Mouse (Mus musculus) ES-Bruce4 (cell line): Measurements from ENCODE around the gene Wnt10b. TPM values are rescaled to one million over a fixed set of nuclear protein-coding genes. Genes with fewer than 3 reads are reported as not detected.
A peak's percentile ranks its signal among the peaks of the same experiment; 100 is the strongest.

Experiments used
- H3K27ac ChIP-seq: 2 replicates; pipeline ENCODE4 v1.5.1; 2012; ENCODE audit warnings: low read length, inconsistent platforms; ENCODE audit not compliant: insufficient read depth
- H3K27me3 ChIP-seq: 2 replicates; pipeline ENCODE4 v1.6.1; 2012; ENCODE audit warnings: mild to moderate bottlenecking, low read length, inconsistent platforms; ENCODE audit not compliant: control insufficient read depth, poor library complexity, insufficient read depth, severe bottlenecking
- H3K36me3 ChIP-seq: 2 replicates; pipeline ENCODE4 v1.6.1; 2012; ENCODE audit warnings: inconsistent platforms, mild to moderate bottlenecking, low read length, moderate library complexity; ENCODE audit not compliant: control insufficient read depth, poor library complexity, insufficient read depth, severe bottlenecking
- H3K4me1 ChIP-seq: one replicate; pipeline ENCODE4 v1.8.1; 2011; ENCODE audit warnings: low read length; ENCODE audit not compliant: control insufficient read depth, insufficient read depth
- H3K4me3 ChIP-seq: 2 replicates; pipeline ENCODE4 v1.5.1; 2011; ENCODE audit warnings: low read depth, mild to moderate bottlenecking, low read length
- H3K9ac ChIP-seq: 2 replicates; pipeline ENCODE4 v1.6.1; 2012; ENCODE audit warnings: low read depth, mild to moderate bottlenecking, inconsistent platforms; ENCODE audit not compliant: poor library complexity, severe bottlenecking
- H3K9me3 ChIP-seq: replicated peaks from 2 replicates; pipeline ENCODE4 v1.6.1; 2012; ENCODE audit warnings: mild to moderate bottlenecking, low read length, inconsistent platforms; ENCODE audit not compliant: control insufficient read depth, poor library complexity, insufficient read depth, severe bottlenecking
- CTCF ChIP-seq: IDR thresholded peaks from one replicate; pipeline ENCODE4 v1.8.1; 2011; ENCODE audit warnings: low read depth, low read length
- EP300 ChIP-seq: IDR thresholded peaks from 2 replicates; pipeline ENCODE4 v1.6.1; 2011; ENCODE audit warnings: low read depth, low read length; ENCODE audit not compliant: insufficient read depth
- POLR2A ChIP-seq: IDR thresholded peaks from one replicate; pipeline ENCODE4 v1.8.1; 2011; ENCODE audit warnings: low read length; ENCODE audit not compliant: insufficient read depth
- polyA plus RNA-seq: library from polyadenylated mRNA; stranded (reverse); fragments of >200 nt; gene quantifications from 2 replicates; pipeline ENCODE4 v1.2.4, GENCODE M21; 2011; ENCODE audit warnings: low read depth; ENCODE audit not compliant: missing spikeins, insufficient read depth, insufficient read length

Gene Wnt10b
- polyA plus RNA-seq = 1.7 and 1.8 TPM in 2 replicates

DNA sequence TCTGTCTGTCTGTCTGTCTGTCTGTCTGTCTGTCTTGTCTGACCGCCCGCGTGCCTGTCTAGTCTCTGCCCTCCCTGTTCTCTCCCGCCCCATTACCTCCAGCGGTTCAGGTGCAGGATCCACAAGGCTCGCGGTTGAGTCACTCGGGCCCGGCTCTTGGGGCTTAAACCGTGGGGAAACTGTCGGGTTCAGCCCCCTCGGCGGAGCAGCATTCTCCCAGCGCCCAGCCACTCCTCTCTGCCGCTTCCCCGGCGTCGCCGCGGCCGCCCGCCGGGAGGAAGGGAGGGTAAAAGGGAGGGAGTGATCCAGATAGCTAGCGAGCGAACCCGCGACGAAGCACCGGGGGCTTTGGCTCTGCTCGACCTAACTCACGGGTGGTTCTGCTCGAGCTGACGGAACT is at the start of gene Wnt10b:
Gene Wnt10b (minus strand): TSS at position 389 of the 400 bp plus-strand sequence.
- peak within 1 kb of the TSS; percentile 22 for H3K4me3 ChIP-seq
- no peaks in the 10 kb centered on the region for H3K4me1 ChIP-seq
- no peaks in the 10 kb centered on the region for H3K9me3 ChIP-seq
- peaks cover 30% of the 10 kb centered on the region for H3K27me3 ChIP-seq
- no peak within 1 kb of the TSS for H3K9ac ChIP-seq
- no peak within 1 kb of the TSS for H3K27ac ChIP-seq
- no peaks in the 10 kb centered on the region for H3K36me3 ChIP-seq
- TF ChIP-seq EP300 (no peak), CTCF (no peak)

DNA sequence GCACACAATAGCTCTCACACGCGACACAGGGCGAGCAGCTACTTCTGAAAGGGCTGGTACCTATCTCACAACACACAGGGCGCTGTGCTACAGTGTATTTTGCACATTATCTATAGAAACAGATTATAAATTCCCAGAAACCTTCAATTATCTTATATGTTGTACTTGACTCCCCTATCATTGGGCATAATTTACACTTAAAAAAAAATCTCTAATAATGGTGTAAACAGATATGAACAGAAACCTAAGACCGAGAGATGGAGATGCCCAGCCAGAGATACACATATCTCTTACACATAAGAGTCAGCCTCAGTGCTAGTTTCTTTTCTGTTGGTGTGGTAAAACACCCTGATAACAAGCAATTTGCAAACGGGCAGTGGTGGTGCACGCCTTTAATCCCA is 49.7 kb upstream of the Wnt10b start:
- Histone ChIP-seq H3K36me3 (no peaks in the 10 kb centered on the region), H3K27me3 (no peaks in the 10 kb centered on the region), H3K4me3 (no peak overlapping the region), H3K27ac (no peak overlapping the region), H3K9me3 (no peaks in the 10 kb centered on the region), H3K4me1 (no peaks in the 10 kb centered on the region), H3K9ac (no peak overlapping the region)
- no peak for TF ChIP-seq EP300
- TF ChIP-seq POLR2A = no peak
- no peak for TF ChIP-seq CTCF

DNA sequence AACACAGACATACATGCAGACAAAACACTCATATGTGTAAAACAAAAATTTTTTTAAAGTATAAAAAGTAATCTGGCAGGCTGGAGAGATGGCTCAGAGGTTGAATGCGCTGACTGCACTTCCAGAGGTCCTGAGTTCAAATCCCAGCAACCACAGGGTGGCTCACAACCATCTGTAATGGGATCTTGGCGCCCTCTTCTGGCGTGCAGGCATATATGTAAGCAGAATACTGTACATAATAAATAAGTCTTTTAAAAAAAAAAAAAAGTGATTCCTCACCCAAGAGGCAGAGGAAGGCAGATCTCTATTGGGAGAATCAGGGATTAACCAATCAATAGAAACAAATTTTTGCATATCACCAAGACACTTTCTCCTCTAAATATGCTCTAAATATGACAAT is 45.5 kb upstream of the Wnt10b start:
- Histone ChIP-seq H3K4me3 (no peak overlapping the region), H3K9ac (no peak overlapping the region), H3K27me3 (no peaks in the 10 kb centered on the region), H3K36me3 (no peaks in the 10 kb centered on the region), H3K27ac (no peak overlapping the region), H3K9me3 (no peaks in the 10 kb centered on the region), H3K4me1 (no peaks in the 10 kb centered on the region)
- TF ChIP-seq CTCF (peak; percentile 53), POLR2A (no peak)

DNA sequence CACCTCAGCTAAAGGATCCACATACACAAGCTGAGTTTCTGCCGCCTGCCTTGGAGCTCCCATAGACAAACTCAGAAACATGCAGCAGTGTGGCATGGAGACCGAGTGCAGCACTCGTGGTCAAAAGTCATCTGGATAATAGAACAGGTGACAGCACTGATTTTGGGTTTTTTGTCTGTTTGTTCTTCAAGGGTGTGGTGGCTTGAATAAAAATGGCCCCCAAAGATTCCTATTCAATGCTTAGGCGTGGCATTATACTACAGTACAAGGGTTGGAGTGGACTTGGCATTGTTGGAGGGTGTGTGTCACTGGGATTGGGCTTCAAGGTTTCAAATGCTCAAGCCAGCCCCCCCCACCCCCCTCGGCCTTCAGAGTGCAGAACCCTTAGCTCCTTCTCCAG is 44.2 kb upstream of the Wnt10b start:
- H3K36me3 ChIP-seq = no peaks in the 10 kb centered on the region

DNA sequence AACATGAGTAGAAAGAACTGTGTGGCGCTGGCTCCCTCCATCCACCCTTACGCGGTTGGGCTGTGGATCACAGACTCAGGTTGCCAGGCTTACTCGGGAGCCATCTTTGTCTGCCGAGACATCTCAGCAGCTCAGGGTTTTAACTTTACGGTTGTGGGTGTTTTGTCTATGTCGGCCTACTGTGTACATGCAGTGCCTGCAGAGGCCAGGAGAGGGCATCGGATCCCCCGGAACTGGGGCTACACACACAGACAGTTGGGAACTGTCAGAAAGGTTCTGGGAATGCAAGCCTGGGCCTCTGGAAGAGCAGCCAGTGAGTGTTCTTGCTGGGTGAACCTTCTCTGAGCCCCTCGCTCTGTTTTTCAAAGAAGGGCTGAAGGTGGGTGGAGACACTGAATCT is 43.5 kb upstream of the Wnt10b start:
- no peak overlapping the region for H3K9ac ChIP-seq
- H3K27me3 ChIP-seq = no peaks in the 10 kb centered on the region
- H3K4me1 ChIP-seq = no peaks in the 10 kb centered on the region
- H3K9me3 ChIP-seq = no peaks in the 10 kb centered on the region
- H3K27ac ChIP-seq = no peak overlapping the region
- H3K36me3 ChIP-seq = no peaks in the 10 kb centered on the region
- TF ChIP-seq EP300 (no peak), POLR2A (no peak), CTCF (peak; percentile 79)
- H3K4me3 ChIP-seq = 0 out of 2 replicates have a peak overlapping the region, but pooled peaks have one; percentile 8

More for the DNA sequence above, 44.2 kb upstream of the Wnt10b start:
- H3K27me3 ChIP-seq = no peaks in the 10 kb centered on the region
- H3K9me3 ChIP-seq = no peaks in the 10 kb centered on the region
- no peak overlapping the region for H3K27ac ChIP-seq
- H3K9ac ChIP-seq = no peak overlapping the region
- no peak overlapping the region for H3K4me3 ChIP-seq
- TF ChIP-seq POLR2A (no peak), CTCF (no peak), EP300 (no peak)
- no peaks in the 10 kb centered on the region for H3K4me1 ChIP-seq

DNA sequence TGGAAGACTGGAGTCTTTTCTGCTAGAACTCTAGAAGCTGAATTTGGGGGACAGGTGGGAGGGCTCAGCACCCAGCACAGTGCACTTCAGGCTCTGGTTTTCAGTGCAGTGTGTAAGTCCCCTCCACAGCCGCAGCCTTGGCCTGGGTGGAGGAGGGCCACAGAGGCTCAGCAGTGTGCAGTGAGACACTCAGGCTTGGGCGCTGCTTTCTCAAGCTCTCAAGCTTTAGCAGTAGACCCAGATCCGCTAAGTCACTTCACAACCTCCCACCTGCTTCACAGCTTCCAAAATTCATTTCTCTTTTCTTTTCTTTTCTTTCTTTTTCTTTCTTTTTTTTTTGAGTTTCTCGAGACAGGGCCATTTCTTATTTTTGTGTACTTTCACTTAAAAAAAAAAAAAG is 43.0 kb upstream of the Wnt10b start:
- TF ChIP-seq CTCF (no peak), POLR2A (no peak), EP300 (no peak)
- H3K4me1 ChIP-seq = no peaks in the 10 kb centered on the region
- H3K27me3 ChIP-seq = no peaks in the 10 kb centered on the region
- no peaks in the 10 kb centered on the region for H3K36me3 ChIP-seq
- no peak overlapping the region for H3K27ac ChIP-seq
- H3K9me3 ChIP-seq = no peaks in the 10 kb centered on the region
- H3K9ac ChIP-seq = no peak overlapping the region
- H3K4me3 ChIP-seq = no peak overlapping the region

DNA sequence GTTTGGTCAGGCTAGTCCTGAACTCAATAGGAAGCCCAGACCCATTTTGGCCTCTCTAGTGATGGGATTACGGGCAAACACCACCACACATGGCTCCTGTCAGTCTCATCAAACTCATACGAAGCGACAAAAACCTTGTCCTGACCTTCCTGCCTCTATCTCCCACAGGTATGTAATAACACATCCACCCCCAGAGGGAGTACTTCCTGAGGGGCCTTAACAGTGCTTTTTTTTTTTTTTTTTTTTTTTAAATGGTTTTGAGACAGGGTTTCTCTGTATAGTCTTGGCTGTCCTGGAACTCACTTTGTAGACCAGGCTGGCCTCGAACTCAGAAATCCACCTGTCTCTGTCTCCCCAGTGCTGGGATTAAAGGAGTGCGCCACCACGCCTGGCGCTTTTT is 40.2 kb upstream of the Wnt10b start:
- no peak overlapping the region for H3K27ac ChIP-seq
- no peaks in the 10 kb centered on the region for H3K27me3 ChIP-seq
- no peaks in the 10 kb centered on the region; the same call in 1 of the 2 replicates for H3K36me3 ChIP-seq
- no peaks in the 10 kb centered on the region for H3K9me3 ChIP-seq
- TF ChIP-seq EP300 (no peak), POLR2A (no peak), CTCF (no peak)
- no peaks in the 10 kb centered on the region for H3K4me1 ChIP-seq
- no peak overlapping the region for H3K4me3 ChIP-seq
- H3K9ac ChIP-seq = no peak overlapping the region
